Comparison of ENCODE assay signal across 11 mouse cellular contexts in genomic region chr2:116019959-116020358, GRCm38 (mm10). TPM values are rescaled to one million over a fixed set of nuclear protein-coding genes. Genes with fewer than 3 reads are reported as not detected.
A peak's percentile ranks its signal among the peaks of the same experiment; 100 is the strongest.
DNase-seq lines count a peak whose midpoint lies in the region; ATAC-seq and TF ChIP-seq lines count a peak whose summit lies in the region.
"Had no signal": no experiment of that assay in that cellular context is flagged by ENCODE, and none has a peak within 500 bp of the region (broad histone marks: within the 10 kb centered on the region; RNA-seq: fewer than 3 reads in every experiment).

No protein-coding gene starts in this region.

- no peak overlapping the region for H3K9ac ChIP-seq in heart, embryonic 16.5 days (ENCODE audit: low read length)
- H3K9ac ChIP-seq in embryonic facial prominence, embryonic 14.5 days (ENCODE audit: low read depth, low read length): no peak overlapping the region
- H3K9ac ChIP-seq in hindbrain, postnatal 0 days (replicated peaks; ENCODE audit: low read length): no peak overlapping the region
- H3K9ac ChIP-seq in neural tube, embryonic 12.5 days: peak overlapping the region; percentile 43; the same call in 1 of the 2 replicates

- H3K9me3 ChIP-seq in heart, embryonic 16.5 days (replicated peaks; ENCODE audit: control insufficient read depth, low read length): no peaks in the 10 kb centered on the region
- H3K9me3 ChIP-seq in embryonic facial prominence, embryonic 14.5 days (ENCODE audit: control insufficient read depth, low read length): no peaks in the 10 kb centered on the region
- no peaks in the 10 kb centered on the region for H3K9me3 ChIP-seq in hindbrain, postnatal 0 days (ENCODE audit: low read length)
- no peaks in the 10 kb centered on the region for H3K9me3 ChIP-seq in neural tube, embryonic 12.5 days

- no peak for ATAC-seq in heart, embryonic 16.5 days (replicated peaks; ENCODE audit: extremely low read depth, insufficient read depth, low FRiP score)
- ATAC-seq in embryonic facial prominence, embryonic 14.5 days (ENCODE audit: low read depth): peak; percentile 22
- ATAC-seq in hindbrain, postnatal 0 days: peak; percentile 27; the same call in 1 of the 2 replicates
- ATAC-seq in neural tube, embryonic 12.5 days (ENCODE audit: low FRiP score, low read depth): peak; percentile 84

- no peak for TF ChIP-seq CTCF in hindbrain, postnatal 0 days (IDR thresholded peaks at IDR 0.05; ENCODE audit: low read depth)

- H3K27ac ChIP-seq in heart, embryonic 16.5 days (ENCODE audit: low read length): peak overlapping the region; percentile 42; the same call in 1 of the 2 replicates
- H3K27ac ChIP-seq in embryonic facial prominence, embryonic 14.5 days (replicated peaks; ENCODE audit: low read depth, low read length): peak overlapping the region; percentile 18; the same call in 1 of the 2 replicates
- H3K27ac ChIP-seq in hindbrain, postnatal 0 days: peak overlapping the region; percentile 32
- peak overlapping the region; percentile 81 for H3K27ac ChIP-seq in neural tube, embryonic 12.5 days

- intact Hi-C loops in heart, postnatal 36 days (cut with DNase I): no loop called here

- no peak overlapping the region for H3K4me3 ChIP-seq in heart, embryonic 16.5 days (ENCODE audit: low read length)
- no peak overlapping the region for H3K4me3 ChIP-seq in embryonic facial prominence, embryonic 14.5 days (ENCODE audit: low read depth, low read length)
- H3K4me3 ChIP-seq in hindbrain, postnatal 0 days (ENCODE audit: low read length): no peak overlapping the region
- no peak overlapping the region for H3K4me3 ChIP-seq in neural tube, embryonic 12.5 days

- DNase-seq in heart, postnatal 36 days: no peak
- peak; percentile 52 for DNase-seq in embryonic facial prominence, embryonic 14.5 days (ENCODE audit: low spot score)
- peak; percentile 59 for DNase-seq in hindbrain, postnatal 0 days (ENCODE audit: low spot score)
- no peak for DNase-seq in testis, postnatal 14 days (ENCODE audit: low spot score)
- no peak for DNase-seq in ovary, postnatal 36 days (ENCODE audit: low spot score)
- no peak for DNase-seq in adrenal gland, postnatal 4 days (ENCODE audit: low spot score in 2 of 2)
- DNase-seq: B cell, adult 2 months; cerebellum, adult 2 months; gastrocnemius, postnatal 14 days had no signal

- no peak overlapping the region for H3K4me2 ChIP-seq in heart, embryonic 16.5 days (ENCODE audit: low read depth, low read length)
- peak overlapping the region; percentile 5; the same call in 1 of the 2 replicates for H3K4me2 ChIP-seq in embryonic facial prominence, embryonic 14.5 days (ENCODE audit: low read depth, low read length)
- H3K4me2 ChIP-seq in hindbrain, postnatal 0 days (ENCODE audit: low read depth, low read length): 0 out of 2 replicates have a peak overlapping the region, but pooled peaks have one; percentile 21
- H3K4me2 ChIP-seq in neural tube, embryonic 12.5 days (replicated peaks): peak overlapping the region; percentile 49

- peaks cover 27% of the 10 kb centered on the region for H3K4me1 ChIP-seq in heart, embryonic 16.5 days (ENCODE audit: control insufficient read depth, insufficient read depth, low read length)
- H3K4me1 ChIP-seq in embryonic facial prominence, embryonic 14.5 days (ENCODE audit: control insufficient read depth, insufficient read depth, low read length): peaks cover 21% of the 10 kb centered on the region
- no peaks in the 10 kb centered on the region; the same call in 1 of the 2 replicates for H3K4me1 ChIP-seq in hindbrain, postnatal 0 days (ENCODE audit: insufficient read depth, low read length)
- H3K4me1 ChIP-seq in neural tube, embryonic 12.5 days: peaks cover 39% of the 10 kb centered on the region

- 52% methylated on average over 9 of the region's 9 CpGs for WGBS in heart, embryonic 16.5 days
- whole genome bisulfite sequencing in embryonic facial prominence, embryonic 14.5 days: 25% methylated on average over 9 of the region's 9 CpGs
- WGBS in hindbrain, postnatal 0 days: 9% methylated on average over 9 of the region's 9 CpGs
- 6% methylated on average over 9 of the region's 9 CpGs for WGBS in neural tube, embryonic 12.5 days

- no peaks in the 10 kb centered on the region for H3K27me3 ChIP-seq in heart, embryonic 16.5 days (ENCODE audit: control insufficient read depth, insufficient read depth, low read length)
- H3K27me3 ChIP-seq in embryonic facial prominence, embryonic 14.5 days (replicated peaks; ENCODE audit: control insufficient read depth, insufficient read depth, low read length): no peaks in the 10 kb centered on the region
- no peaks in the 10 kb centered on the region for H3K27me3 ChIP-seq in hindbrain, postnatal 0 days (ENCODE audit: insufficient read depth, low read length)
- H3K27me3 ChIP-seq in neural tube, embryonic 12.5 days (replicated peaks): no peaks in the 10 kb centered on the region

- peaks cover 2% of the 10 kb centered on the region; the same call in 1 of the 2 replicates for H3K36me3 ChIP-seq in heart, embryonic 16.5 days (ENCODE audit: control insufficient read depth, insufficient read depth)
- 0 out of 2 replicates have a peak, but pooled peaks cover 3% of the 10 kb centered on the region for H3K36me3 ChIP-seq in embryonic facial prominence, embryonic 14.5 days (ENCODE audit: control insufficient read depth, insufficient read depth, low read length)
- no peaks in the 10 kb centered on the region for H3K36me3 ChIP-seq in hindbrain, postnatal 0 days (ENCODE audit: insufficient read depth, low read length)
- H3K36me3 ChIP-seq in neural tube, embryonic 12.5 days: peaks cover 11% of the 10 kb centered on the region

RNA-seq across cellular contexts. Expression of gene Meis2, which starts 45.7 kb away (rescaled TPM):
- 22.1 and 22.6 TPM in 2 replicates for polyA plus RNA-seq in heart, embryonic 16.5 days (2015; fragmentation: Nextera tagmentation; extraction: Ambion mirVana)
- 10 to 100 TPM; 20.8 to 27.4 TPM for total RNA-seq in heart, postnatal 36 days (2021)
- 30.4 and 40.4 TPM in 2 replicates for polyA plus RNA-seq in embryonic facial prominence, embryonic 14.5 days (2014; fragmentation: Nextera tagmentation; extraction: Ambion mirVana)
- 132 and 133 TPM in 2 replicates for total RNA-seq in hindbrain, postnatal 0 days (2014; rRNA removed)
- polyA plus RNA-seq in hindbrain, postnatal 0 days (2015; fragmentation: Nextera tagmentation; extraction: Ambion mirVana): 94.4 and 105 TPM in 2 replicates
- 108 and 120 TPM in 2 replicates for polyA plus RNA-seq in neural tube, embryonic 12.5 days (2016; fragmentation: Nextera tagmentation; extraction: Ambion mirVana)
- 100 to 1,000 TPM; 159 to 160 TPM for total RNA-seq in adrenal gland, postnatal 4 days (2021)

Comparison
In these comparisons a context has a peak if more than half of its experiments do, and no peak if none do; other contexts are left out.
1. H3K27ac ChIP-seq: peak in every context shown above with its lines; median percentile 81 in neural tube, embryonic 12.5 days; 42 in heart, embryonic 16.5 days; 32 in hindbrain, postnatal 0 days; 18 in embryonic facial prominence, embryonic 14.5 days.
2. DNase-seq: peak in embryonic facial prominence, embryonic 14.5 days (single experiment) and hindbrain, postnatal 0 days (single experiment); none in heart, postnatal 36 days (0 of 2), testis, postnatal 14 days (single experiment), ovary, postnatal 36 days (single experiment) and adrenal gland, postnatal 4 days (0 of 2).